Mouse (Mus musculus) c-Kit-positive CD71-negative TER-119-negative erythroid progenitor cells, embryonic 14.5 days (primary cell): ENCODE measurements around the gene Qrsl1.
A peak's percentile ranks its signal among the peaks of the same experiment; 100 is the strongest.
"Not testable (repeated sequence)": the region's sequence is repeated elsewhere in the genome, so short reads cannot be mapped to it uniquely, and the experiment has no call there.

Experiments
- DNase-seq: peaks from one replicate; pipeline ENCODE4 v3.0.0-alpha.2; 2013; ENCODE audit warnings: low read depth

The Qrsl1 gene

DNA sequence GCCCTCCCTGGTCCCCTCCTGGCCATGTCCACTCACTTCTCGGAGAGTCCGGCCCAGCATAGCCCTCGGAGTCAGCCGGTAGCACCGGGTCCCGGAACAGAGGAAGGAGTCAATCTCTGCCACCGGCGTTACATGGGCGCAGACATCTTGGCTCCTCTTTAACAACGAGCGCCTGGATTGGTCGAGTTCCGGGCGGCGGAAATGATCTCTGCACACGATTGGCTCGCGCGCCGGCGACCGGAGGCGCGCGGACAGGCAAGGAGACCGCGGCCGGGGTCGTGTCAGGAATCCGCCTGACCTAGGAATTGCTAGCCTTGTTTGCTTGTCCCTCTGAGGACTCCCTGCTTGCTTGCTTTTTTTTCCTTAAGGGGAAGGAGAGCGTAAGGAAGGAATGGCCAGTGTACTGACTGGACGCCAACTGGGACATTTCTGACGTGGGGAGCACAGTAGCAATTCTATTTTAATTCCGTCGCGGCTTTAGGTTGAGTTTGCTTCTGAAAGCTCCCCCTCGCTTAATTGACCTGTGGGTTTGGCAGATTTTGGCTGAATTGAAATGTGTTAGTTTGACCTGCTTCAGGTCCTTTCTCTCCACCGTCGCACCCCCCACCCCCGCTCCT, at the start of gene Qrsl1, which contains the start of gene Rtn4ip1:
Gene Qrsl1 (minus strand): TSS at position 168 of the 617 bp plus-strand sequence.
Gene Rtn4ip1 (plus strand): TSS at position 230 of the 617 bp plus-strand sequence.
- DNase-seq: peak; percentile 90

DNA sequence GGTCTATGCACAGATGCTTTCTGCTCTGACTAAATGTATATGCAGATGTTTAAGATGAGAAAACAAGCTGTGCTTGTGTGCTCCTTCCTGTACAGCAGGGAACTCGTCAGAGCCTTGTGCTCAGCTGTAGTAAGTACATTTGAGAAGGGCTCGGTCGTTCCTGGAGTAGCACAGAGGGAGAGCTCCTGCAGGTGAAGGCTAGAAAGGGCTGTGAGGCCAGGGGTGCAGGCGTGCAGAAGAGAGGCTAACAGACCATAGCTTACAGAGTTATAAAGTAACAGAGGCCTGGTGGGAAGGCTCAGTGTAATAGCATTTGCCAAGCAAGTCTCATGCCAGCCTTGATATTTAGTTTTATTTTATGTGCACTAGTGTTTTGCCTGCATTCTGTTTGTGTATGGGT, 43.9 kb upstream of the Qrsl1 start:
- no peak for DNase-seq

- no peak for DNase-seq
These were observed 42.2 kb upstream of the Qrsl1 start for GRCm38 (mm10) chr10:43943736-43944135.

DNA sequence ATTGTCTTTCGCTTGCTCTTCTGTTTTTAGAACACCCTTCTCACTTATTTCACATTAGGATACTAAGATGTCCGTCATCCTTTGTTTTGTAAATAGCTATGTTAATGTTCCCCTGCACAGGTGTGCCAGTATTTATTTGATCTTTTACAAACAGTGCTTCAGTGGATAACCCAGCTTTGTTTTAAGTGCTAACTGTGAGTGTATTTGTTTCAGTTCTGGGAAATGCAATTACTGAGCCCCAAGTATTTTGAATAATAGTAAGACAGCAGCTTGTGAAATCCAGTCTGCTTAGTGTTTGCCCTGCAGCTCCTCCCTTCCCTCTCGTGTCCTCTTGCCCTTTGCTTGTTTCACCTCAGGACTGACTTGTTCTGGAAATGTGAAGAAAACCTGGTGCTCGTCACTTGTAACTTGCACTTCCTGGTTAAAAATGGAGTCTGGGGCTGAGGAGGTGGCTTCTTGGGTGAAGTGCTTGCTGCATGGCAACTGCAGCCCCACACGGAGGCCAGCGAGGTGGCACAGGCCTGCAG, 37.7 kb upstream of the Qrsl1 start:
- DNase-seq: no peak

DNA sequence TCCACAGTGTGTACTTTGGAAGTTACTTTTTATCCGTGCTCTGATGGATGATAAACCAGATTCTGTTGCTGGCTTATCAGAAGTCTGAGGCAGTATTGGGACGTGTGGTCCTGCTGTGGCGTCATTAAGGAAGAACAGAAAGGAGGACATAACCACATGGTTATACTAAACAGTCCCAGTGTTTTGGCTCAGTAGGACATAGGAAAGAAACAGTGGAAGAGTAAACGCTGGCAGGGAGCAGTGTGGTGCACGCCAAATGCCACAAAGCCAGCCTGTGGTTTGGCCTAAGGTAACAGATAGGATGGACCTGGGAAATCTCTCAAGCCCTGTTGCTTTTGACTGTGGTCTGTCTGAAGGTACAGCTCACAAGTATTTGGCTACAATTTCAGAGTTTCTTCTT, 27.1 kb upstream of the Qrsl1 start:
- no peak for DNase-seq

GRCm38 (mm10) chr10:43927736-43928135, 26.2 kb upstream of the Qrsl1 start:
- no peak for DNase-seq

DNA sequence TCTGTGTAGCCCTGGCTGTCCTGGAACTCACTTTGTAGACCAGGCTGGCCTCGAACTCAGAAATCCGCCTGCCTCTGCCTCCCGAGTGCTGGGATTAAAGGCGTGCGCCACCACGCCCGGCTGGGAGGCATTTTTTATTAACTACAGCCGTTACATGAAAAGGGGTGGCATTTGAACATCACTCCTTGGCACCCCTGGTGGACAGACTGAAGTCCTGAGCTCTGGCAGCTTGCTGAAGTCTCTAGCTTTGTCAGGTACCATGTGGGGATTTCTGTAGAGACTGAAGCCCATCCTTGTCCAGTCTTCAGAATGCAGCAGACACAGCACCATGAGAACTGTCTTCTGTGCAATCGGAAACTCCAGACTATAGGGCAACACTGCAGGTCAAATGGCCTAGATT, 24.2 kb upstream of the Qrsl1 start:
- DNase-seq: not testable (repeated sequence)

DNA sequence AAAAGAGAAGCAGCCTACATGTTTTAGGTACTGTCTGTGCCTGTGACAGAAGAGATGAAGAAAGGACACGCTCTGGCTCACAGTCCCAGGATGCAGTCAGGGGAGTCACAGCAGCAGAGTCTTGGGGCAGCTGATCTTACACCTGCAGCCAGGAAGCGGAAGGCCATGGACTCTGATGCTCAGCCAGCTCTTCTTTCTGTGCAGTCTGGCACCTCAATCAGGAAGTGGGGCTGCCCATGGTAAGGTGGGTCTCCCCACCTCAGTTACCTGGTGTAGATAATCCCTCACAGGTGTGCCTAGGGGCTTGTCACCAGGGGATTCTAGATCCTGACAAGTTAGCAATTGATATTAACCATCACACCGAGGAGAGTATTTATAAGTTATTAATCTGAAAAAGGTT, 21.6 kb upstream of the Qrsl1 start:
- no peak for DNase-seq

- DNase-seq: peak; percentile 78
These were observed 17.4 kb upstream of the Qrsl1 start for GRCm38 (mm10) chr10:43918696-43919608.

GRCm38 (mm10) chr10:43916737-43917136, 15.2 kb upstream of the Qrsl1 start:
- no peak for DNase-seq

DNA sequence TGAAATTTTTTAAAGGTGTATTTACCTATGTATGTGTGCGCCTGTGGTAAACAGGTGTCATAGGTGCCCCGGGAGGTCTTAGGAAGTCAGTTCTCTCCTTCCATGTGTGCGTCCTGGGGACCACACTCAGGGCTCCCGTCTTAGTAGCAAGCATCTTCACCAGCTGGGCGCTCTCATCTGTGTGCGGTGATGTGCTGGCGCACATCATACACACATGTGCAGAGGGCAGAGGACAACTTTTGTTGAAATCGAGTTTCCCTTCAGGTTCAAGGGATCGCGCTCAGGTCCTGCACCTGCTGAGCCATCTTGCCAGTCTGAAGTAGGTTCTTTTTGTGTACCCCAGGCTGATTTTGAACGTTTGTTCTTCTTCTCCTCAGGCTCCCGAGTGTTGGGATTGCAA, 14.6 kb upstream of the Qrsl1 start:
- DNase-seq: no peak

DNA sequence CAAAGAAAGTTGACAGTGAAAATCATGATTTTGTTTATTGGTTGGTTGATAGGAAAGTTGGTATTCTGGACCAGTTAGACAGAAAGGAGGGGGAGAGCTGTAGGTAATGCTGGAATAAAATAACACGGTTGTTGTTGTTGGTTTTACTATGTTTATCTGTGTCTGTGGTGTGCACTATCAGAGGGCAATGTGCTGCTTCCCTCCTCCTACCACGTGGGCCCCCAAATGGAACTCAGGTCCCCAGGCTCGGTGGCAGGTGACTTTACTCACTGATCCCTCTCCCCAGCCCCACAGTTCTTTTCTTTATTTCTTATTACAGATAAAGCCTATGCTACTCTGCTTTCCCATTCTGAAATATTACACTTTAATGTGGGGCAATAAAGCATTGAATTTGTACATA, 10.7 kb upstream of the Qrsl1 start:
- DNase-seq: no peak

- no peak for DNase-seq
These were observed 9.3 kb upstream of the Qrsl1 start for GRCm38 (mm10) chr10:43910873-43911142.

DNA sequence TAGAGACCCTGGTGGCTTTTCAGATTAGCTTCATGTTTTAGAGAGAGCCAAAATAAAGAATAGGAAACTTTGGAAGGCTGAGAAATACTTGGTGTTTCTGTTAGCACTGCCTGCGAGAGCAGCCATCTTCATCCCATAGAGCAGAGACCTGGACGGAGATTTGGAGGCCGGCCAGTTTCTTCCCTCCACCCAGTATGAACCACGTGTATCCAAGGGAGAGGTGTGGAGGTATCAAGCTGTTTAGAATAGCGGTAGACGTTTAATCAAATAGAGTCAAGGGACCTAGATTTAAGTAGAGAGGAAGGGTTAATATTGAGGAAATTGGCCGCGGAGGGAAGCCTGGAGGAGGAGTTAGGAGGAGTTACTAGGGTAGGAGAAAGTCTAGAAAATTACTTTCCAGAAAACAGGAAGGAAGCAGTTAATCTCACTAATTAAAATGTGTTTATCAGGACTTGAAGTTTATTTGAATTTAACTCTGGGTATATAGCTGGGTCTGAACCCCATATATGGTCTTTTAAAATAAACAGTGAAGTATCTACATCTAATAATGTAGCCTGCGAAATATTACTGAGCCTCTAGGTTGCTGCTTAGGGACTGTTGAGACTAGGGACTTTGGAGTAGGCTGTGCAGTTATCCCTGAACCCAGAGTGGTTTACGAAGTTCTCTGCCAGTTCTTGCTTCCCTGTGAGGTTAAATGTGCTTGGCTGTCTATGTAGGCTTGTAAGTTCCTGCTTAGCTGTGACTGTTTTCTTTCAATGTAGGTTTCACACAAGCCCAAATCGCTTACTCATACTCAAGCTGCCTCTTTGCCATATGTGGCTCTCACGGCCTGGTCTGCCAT, 8.7 kb upstream of the Qrsl1 start:
- no peak for DNase-seq

GRCm38 (mm10) chr10:43904569-43904968, 3.0 kb upstream of the Qrsl1 start:
- no peak for DNase-seq

DNA sequence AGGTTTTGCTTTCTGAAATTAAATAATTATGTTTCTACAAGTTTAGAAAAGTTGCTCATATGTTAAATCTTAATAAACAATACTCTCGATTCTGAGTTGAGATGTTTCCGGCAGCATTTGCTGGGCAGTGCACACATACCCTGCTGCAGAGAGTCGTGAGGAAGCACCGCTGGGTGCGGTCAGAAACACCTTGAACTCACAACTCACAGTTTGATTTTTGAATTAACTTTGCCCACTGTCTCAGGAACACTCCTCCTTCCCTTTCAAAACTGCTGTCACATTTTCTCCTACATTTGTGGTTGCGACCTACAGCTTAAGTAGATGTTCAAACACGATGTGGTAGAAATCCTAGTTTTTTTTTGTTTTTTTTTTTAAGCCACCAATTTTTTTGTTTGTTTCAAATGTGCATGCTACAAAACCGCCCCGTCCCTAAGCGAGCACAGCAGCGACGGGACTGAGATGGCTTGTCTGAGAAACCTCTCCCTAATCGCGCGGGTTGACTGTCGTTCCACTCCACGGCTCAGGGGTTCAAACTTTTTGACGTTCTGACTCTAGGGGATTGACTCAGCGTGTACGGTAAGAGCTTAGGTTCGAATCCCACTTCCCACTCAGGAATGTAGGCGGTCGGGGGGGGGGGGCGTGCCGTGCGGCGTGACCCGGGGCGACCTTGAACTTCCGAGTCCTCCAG, 518 bp downstream of the Qrsl1 start:
- DNase-seq: no peak

DNA sequence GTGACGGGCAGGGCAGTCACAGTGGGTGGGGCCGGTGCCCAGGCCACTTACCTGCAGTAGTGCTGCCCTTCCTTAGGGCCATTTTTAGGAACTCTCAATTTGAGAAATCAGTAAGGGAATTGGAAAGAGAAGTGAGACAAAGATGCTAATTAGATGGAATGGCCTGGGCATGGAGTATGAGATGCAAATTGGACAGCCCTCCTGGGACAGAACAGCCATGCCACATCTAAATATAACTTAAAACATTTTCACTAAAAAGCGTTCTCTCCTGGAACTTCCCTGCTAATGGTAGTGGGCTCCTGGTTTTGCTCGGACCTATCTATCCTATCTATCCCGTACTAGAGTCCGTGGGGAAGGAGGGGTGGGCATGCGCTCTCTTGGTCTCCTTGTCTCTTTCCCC, 3.3 kb downstream of the Qrsl1 start:
- no peak for DNase-seq

GRCm38 (mm10) chr10:43896065-43896464, 5.5 kb downstream of the Qrsl1 start:
- no peak for DNase-seq

DNA sequence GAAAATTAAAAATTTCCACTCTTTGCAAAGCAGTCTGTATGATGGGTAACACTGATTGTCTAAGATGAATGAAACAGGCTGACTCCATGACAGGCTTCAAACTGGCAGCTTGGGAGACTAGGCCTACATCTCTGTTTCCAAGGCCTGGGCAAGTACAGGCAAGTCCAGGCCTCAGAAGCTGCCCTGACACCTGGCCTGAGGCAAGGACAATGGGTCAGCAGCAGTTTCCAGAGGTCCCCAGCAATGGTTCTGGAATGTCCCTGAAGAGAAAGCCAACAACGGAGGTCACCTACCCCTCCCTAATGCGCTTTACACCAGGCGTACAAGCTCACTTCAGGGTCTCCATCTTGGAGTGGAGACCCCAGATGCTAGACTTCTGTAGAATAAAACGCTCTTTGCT, 8.6 kb downstream of the Qrsl1 start:
- no peak for DNase-seq

DNA sequence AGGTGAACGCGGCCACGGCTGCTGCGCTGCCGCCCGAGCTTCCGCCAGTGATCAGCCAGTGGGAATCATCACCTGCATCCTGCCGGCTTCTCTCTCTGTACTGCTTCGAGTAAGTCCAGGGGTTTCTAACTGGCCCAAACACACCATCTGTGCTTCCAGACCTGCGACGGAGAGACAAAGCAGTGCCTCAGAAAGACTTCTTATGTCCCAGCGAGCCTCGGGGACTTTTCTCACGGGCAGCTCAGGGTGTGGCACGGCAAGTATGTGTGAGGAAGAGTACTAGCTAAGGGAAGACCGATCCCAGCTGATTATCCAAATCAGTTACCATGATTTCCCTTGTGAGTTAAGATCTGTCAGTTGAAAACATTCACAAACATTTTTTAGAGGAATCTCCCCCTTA, 12.6 kb downstream of the Qrsl1 start:
- no peak for DNase-seq

DNA sequence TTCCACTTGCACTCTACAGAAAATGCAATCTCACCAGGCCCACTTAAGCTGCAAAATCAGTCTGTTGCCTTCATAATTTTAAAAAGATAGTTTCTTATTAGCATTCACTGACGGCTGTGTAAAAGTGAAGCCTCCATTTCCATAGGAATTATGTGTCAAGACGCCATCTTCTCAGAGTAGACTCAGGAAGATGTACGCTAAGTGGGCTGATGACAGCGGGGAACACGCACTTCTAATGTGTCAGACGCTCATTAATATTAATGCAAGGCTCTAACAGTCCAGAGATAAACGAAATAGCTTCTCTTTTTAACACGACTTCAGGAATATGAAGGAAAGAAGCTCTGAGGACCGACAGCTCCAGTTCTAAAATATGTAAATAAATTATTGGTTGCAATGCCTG, 13.9 kb downstream of the Qrsl1 start:
- no peak for DNase-seq

DNA sequence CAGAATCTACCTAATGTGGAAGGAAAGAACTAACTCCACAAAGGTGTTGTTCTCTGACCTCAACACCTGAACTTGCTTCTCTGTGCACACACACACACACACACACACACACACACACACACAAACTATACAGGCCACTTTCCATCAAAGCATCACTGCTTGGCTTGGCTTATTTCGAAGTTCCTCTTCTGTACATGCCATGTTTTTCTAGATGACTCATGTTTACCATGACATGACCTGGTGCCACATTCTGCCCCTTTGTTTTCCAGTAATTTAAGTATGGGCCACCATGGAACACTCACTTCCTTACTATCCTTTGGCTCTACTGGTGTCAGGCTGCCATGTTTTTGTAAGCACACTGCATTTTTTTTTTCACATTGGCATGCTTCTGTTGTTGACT, 30.1 kb downstream of the Qrsl1 start:
- no peak for DNase-seq
